Mouse (Mus musculus): ENCODE results near the gene Ahsg. TPM values are rescaled to one million over a fixed set of nuclear protein-coding genes. Genes with fewer than 3 reads are reported as not detected.

The Ahsg gene
- total and polyA plus RNA-seq, 3 experiments = 0.43 TPM; not detected in 2

DNA sequence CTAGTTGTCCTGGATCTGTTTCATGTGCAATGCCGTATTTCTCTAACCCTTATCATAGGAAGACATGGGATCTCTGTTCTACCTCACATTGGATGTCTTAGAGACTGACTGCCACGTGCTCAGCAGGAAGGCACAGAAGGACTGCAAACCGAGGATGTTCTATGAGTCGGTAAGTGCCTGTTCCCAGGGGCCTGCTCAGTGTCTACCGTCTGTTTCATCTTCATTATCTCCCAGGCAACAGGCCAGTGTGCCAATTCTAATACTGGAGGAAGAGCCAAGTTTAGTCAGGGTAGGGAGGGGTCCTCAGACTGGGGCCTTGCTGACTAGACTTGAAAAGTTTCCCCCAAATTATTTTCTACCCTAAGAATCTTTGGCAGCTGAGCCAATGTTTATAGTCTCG is 38.5 kb downstream of the Ahsg start:
- dilution Hi-C loops (cut with MboI; ENCODE audit: extremely low pct_ligation_motif_present, extremely low pct_unique_long_range_greater_than_20kb, low sequenced_read_pairs) = no loop called here
- no peak overlapping the region for H3K4me2 ChIP-seq (ENCODE audit: insufficient read depth, low read depth, poor library complexity, severe bottlenecking)
- no peaks in the 10 kb centered on the region for H3K79me2 ChIP-seq (replicated peaks; ENCODE audit: control insufficient read depth, extremely low read depth, insufficient read depth, poor library complexity, severe bottlenecking)
- H3K27ac ChIP-seq (ENCODE audit: insufficient read depth, low read depth) = no peak overlapping the region
- DNase-seq (ENCODE audit: extremely low read depth) = no peak
- in situ Hi-C loops (cut with MboI; ENCODE audit: low pct_ligation_motif_present, low pct_unique_long_range_greater_than_20kb, low sequenced_read_pairs) = no loop called here
- TF ChIP-seq NRF1 (IDR thresholded peaks at IDR 0.05; ENCODE audit: low read depth, low read length) (no peak), ETS1 (conservative IDR thresholded peaks at IDR 0.05; ENCODE audit: low read depth, low read length) (no peak), HCFC1 (IDR thresholded peaks at IDR 0.05; ENCODE audit: low read depth, low read length) (no peak), CHD1 (IDR thresholded peaks at IDR 0.05; ENCODE audit: low read depth, low read length) (no peak), JUND (conservative IDR thresholded peaks at IDR 0.05; ENCODE audit: low read depth, low read length) (no peak), ZMIZ1 (IDR thresholded peaks at IDR 0.05; ENCODE audit: low read depth, low read length) (no peak), BHLHE40 (IDR thresholded peaks at IDR 0.05; ENCODE audit: low read depth, low read length) (no peak), RAD21 (IDR thresholded peaks at IDR 0.05; ENCODE audit: low read depth, low read length) (no peak), USF2 (conservative IDR thresholded peaks at IDR 0.05; ENCODE audit: low read depth, low read length) (no peak), PAX5 (IDR thresholded peaks at IDR 0.05; ENCODE audit: low read length) (no peak), SMC3 (IDR thresholded peaks at IDR 0.05; ENCODE audit: low read depth, low read length) (no peak), ZNF384 (IDR thresholded peaks at IDR 0.05; ENCODE audit: low read depth, low read length) (no peak), E2F4 (IDR thresholded peaks at IDR 0.05; ENCODE audit: insufficient replicate concordance, low read depth, low read length) (no peak), SIN3A (IDR thresholded peaks at IDR 0.05; ENCODE audit: low read length) (no peak), ZKSCAN1 (IDR thresholded peaks at IDR 0.05; ENCODE audit: borderline replicate concordance, low read depth, low read length) (no peak)
- H3K36me3 ChIP-seq (replicated peaks in 1 of 2; ENCODE audit: control insufficient read depth in 1 of 2, insufficient read depth in 1 of 2, low read length in 1 of 2) = peaks cover 0 to 4% of the 10 kb centered on the region in 2 experiments
- no peak overlapping the region for H3K4me3 ChIP-seq (replicated peaks in 1 of 3; ENCODE audit: low read depth in 2 of 3, low read length in 2 of 3, poor library complexity in 1 of 3)
- no peak overlapping the region for H3K9ac ChIP-seq (ENCODE audit: insufficient read depth, low read depth)
- H3K9me3 ChIP-seq (replicated peaks; ENCODE audit: low read length) = no peaks in the 10 kb centered on the region
- no peaks in the 10 kb centered on the region for H3K27me3 ChIP-seq (replicated peaks)
- no peaks in the 10 kb centered on the region for H3K4me1 ChIP-seq (ENCODE audit: control insufficient read depth in 1 of 2, insufficient read depth in 2 of 2)

GRCm38 (mm10) chr16:22931431-22932200 is 40.5 kb downstream of the Ahsg start:
- in situ Hi-C loops (cut with MboI; ENCODE audit: low pct_ligation_motif_present, low pct_unique_long_range_greater_than_20kb, low sequenced_read_pairs) = no loop called here
- no peaks in the 10 kb centered on the region for H3K4me1 ChIP-seq (ENCODE audit: control insufficient read depth in 1 of 2, insufficient read depth in 2 of 2)
- no peak for DNase-seq (ENCODE audit: extremely low read depth)
- TF ChIP-seq TCF12 (IDR thresholded peaks at IDR 0.05; ENCODE audit: low read depth, low read length) (no peak), SMC3 (IDR thresholded peaks at IDR 0.05; ENCODE audit: low read depth, low read length) (no peak), MAZ (IDR thresholded peaks at IDR 0.05; ENCODE audit: low read depth, low read length) (no peak), KAT2A (IDR thresholded peaks at IDR 0.05; ENCODE audit: insufficient replicate concordance, low read length) (no peak)
- no peak overlapping the region for H3K4me3 ChIP-seq (replicated peaks in 1 of 3; ENCODE audit: low read depth in 2 of 3, low read length in 2 of 3, poor library complexity in 1 of 3)
- H3K9me3 ChIP-seq (replicated peaks; ENCODE audit: low read length) = no peaks in the 10 kb centered on the region
- no peak overlapping the region for H3K27ac ChIP-seq (ENCODE audit: insufficient read depth, low read depth)
- H3K9ac ChIP-seq (ENCODE audit: insufficient read depth, low read depth) = no peak overlapping the region
- H3K4me2 ChIP-seq (ENCODE audit: insufficient read depth, low read depth, poor library complexity, severe bottlenecking) = no peak overlapping the region
- H3K79me2 ChIP-seq (replicated peaks; ENCODE audit: control insufficient read depth, extremely low read depth, insufficient read depth, poor library complexity, severe bottlenecking) = no peaks in the 10 kb centered on the region
- H3K27me3 ChIP-seq (replicated peaks) = no peaks in the 10 kb centered on the region
- H3K36me3 ChIP-seq (replicated peaks in 1 of 2; ENCODE audit: control insufficient read depth in 1 of 2, insufficient read depth in 1 of 2, low read length in 1 of 2) = peaks cover 0 to 5% of the 10 kb centered on the region in 2 experiments
- dilution Hi-C loops (cut with MboI; ENCODE audit: extremely low pct_ligation_motif_present, extremely low pct_unique_long_range_greater_than_20kb, low sequenced_read_pairs) = no loop called here

Measured in CH12.LX (cell line).